Mouse (Mus musculus): ENCODE measurements around the gene Cyb5d1. TPM values are rescaled to one million over a fixed set of nuclear protein-coding genes. Genes with fewer than 3 reads are reported as not detected.

Cyb5d1 gene
- total RNA-seq, 2 experiments from 2014 or later: 30.2 to 32.2 TPM

DNA sequence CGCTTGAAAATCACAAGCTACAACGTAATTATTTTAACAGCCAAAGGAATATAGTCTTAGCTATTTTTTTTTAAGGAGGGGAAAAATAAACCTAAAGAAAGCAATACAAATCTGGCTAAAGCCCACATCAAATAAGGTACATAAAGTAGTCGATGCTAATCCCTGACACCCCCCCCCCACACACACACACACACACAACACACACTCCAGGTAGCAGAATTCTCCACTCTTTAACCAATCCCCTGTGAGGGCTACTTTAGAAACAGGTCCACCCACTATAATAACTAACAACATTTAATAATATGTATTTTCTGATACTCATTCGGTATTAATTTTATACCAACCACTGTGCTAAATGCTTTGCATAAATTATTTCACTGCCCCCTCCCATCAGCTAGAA, 21.1 kb upstream of the Cyb5d1 start:
- DNase-seq: no peak

DNA sequence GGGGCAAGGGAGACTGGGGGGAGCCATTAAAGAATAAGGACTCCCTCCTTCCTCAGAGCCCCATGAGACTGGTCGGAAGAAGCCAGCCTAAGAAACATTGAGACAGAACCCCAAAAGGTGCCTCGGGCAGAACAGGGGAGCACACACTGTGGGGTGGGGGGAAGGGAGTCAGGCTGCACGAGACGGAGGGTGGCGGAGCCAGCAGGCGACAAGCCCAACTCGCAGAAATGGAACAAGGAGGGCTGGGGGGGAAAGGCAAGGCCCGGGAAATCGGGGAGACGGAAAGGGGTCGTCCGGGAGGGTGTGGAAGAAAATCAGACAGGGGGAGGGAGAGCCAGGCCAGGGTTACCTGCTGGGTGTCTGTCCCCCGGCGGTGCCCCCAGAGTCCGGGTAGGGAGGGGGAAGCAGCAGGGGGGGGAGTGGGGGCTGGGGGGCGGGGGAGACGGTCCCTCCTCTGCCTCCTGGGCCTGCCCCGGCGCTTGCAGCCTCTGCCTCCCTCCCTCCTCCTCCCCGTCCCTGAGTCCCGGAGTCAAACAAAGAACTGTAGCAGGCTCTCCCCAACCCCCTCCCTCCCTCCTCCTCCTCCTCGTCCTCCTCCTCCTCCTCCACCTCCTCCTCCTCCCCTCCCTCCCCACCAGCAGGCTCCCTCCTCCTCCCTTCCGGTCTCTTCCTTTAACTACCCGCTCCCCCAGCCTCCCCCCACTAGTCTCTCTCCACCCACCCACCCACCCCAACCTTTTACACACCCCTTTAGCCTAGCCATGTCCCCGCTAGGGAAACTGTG, 20.4 kb upstream of the Cyb5d1 start:
- peak; percentile 64 to 66 for DNase-seq

DNA sequence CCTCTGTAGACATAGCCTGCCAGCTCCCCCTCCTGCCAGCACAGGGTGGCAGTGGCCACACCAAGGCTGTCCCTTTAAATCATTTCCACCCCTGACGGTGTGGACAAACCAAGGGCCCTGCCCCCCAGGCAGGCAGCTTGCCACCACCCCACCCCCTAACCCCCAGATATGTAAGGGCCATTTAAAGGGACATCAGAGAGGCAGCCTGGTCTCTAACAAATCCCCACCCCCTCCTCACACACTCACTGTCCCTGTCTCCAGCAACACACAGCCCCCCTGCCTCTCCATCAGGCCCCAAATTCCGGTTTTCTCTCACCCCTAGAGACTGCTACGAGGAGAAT, 19.9 kb upstream of the Cyb5d1 start:
- DNase-seq: peak in 1 of 2 experiments; percentile 79

DNA sequence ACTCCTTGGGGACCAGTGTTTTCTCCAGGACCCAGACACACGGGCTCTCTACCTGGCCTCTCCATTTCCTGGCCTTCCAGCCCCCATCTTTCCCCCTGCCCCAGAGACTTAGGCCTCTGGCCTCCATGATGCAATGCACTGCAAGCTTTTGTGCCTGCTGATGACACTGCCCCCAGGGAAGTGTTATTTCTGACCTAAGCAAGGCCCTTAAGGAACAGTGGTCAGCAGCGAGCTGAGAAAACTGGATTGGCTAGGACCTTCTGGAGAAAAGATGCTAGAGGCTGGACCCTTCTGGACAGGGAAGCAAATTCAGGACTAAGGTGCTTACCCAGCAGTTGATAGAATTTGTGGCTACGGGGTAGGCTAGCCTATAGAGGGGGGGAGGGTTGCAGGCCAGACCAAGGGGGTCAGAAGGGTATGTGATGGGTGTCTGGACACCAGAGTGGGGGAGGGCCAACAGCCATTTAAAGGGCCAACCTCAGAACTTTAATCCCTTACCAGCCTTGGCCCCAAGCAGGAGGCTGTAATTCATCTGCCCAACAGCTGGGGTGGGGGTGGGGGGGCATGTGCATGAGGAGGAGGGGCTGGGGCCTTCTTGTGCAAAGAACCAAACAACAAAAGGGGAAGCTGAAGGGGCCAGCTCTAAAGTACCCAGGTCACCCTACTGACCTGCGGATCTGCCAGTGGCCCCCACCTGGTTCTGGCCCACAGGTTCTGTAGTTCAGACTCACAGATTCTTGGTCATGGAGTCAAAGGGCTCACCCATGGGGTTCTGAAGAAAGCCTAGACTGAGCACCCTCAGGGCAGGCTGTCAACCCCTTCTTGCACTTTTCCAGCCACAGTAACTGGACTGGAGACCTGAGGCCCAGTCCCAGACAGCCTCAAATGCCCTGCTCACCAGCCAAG, 19.2 kb upstream of the Cyb5d1 start:
- DNase-seq: no peak

DNA sequence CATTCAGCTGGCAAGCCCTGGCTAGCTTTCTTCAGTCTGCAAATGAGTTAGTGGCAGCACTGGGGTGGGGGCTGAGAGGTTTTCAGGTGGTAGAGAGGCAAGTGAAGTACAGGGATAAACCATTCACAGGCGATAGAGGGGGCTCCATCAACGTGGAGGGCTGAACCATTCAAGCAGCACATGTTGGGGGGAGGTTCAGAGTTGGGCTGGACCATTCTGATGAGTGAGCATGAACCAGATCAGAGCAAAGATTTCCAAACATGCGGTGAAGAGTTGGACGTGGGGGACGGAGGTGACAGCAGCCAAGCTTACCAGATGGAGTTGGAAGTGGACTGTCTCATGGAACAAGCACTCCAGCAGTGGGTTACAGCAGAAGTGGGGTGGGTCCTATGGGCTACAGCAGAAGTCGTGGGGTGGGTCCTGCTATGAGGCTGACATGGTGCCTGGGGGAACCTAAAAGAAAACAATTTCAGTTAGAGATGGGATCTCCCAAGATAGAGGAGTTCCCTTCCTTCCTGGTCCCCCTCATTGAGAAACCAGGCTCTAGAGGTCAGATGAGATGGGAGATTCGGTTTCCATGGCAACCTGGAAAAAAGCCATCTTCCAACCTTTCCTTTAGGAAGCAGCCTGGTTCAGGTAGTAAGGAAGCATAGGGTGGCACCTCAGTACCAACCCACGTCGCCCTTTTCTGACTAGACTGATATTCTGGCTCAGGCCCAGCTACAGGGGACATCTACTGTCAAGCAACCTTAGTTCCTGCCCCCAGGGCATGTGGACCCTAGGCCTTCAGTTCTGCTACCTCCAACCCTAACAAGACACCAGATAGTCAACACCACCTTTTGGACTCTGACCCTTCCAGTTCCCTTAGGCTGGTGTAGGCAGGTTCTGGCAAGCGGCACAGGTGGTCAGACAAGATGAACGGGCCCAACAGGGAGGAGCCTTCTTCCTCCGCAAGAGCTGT, 18.1 kb upstream of the Cyb5d1 start, which contains the start of gene Kdm6b:
Kdm6b (minus strand) TSS at position 455 of the 961 bp plus-strand sequence.
- DNase-seq: no peak

DNA sequence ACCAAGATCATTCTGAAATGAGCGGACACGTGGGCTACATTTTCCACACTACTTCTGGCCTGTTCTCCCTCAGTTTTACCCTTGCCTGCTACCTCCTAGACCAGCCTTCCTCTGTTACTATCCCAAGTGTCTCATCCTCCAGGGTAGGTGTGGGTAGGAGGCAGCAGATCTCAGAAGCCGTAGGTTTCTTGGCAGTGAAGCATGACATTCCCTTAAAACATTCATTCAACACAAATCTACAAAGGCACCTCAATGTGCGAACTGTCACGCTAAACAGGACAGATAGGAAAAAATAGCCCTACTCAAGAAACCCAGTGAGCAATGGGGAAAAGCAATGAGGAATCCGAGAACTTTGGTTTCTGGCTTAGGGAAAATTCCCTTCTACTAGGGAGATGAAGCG, 17.1 kb upstream of the Cyb5d1 start:
- DNase-seq: no peak

DNA sequence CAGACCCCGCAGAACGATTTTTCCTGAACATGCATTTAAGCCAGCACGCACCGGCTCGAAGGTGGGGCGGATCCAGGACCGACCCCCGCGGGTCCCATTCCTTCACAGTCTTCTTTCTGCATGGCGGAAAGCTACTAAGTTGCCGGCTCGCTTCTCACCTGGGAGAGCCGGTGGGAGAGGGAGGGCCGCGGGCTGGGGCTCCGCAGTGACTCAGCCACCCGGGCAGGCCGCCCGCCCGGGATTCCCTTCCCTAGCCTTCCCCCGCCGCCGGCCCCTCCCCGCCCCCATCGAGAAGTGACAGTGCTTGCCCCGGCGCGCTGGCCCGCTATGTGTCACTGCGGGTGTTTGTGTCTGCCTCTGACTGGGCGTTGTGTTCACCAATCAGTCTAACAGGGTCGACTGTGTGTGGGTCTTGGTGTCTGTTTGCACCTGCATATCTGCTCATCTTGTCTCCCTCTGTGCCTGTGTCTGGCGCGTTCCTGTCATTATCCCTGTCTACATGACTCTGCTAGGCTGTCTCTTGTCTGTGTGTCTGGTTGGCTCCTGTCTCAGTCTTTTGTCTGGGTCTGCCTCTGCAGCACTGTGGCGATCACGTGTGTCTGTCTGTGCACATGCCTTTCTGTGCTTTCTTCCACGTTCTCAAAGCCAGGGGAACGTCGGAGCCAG, 16.2 kb upstream of the Cyb5d1 start:
- DNase-seq: peak; percentile 81 to 85

DNA sequence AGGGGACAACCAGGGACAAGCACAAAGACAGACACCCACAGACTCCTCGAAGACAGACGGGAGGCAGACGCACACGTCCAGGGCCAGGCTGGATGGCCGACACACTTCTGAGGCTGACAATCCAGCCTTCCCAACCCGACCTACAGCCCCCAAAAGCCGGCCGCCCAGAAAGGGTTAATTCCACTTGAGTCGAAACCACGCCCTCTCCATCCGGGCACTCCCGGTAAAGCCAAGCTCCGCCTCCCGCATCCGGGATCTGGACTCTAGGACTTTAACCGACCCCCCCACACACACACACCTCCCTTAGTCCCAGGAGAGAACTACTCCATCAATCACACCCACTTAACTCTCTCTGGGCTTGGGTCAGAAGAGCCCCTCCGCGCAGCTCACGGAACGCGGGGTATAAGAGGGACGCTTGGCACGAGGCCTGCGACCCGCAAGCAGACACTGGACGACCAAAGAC, 15.7 kb upstream of the Cyb5d1 start:
- DNase-seq: peak; percentile 95 to 96

DNA sequence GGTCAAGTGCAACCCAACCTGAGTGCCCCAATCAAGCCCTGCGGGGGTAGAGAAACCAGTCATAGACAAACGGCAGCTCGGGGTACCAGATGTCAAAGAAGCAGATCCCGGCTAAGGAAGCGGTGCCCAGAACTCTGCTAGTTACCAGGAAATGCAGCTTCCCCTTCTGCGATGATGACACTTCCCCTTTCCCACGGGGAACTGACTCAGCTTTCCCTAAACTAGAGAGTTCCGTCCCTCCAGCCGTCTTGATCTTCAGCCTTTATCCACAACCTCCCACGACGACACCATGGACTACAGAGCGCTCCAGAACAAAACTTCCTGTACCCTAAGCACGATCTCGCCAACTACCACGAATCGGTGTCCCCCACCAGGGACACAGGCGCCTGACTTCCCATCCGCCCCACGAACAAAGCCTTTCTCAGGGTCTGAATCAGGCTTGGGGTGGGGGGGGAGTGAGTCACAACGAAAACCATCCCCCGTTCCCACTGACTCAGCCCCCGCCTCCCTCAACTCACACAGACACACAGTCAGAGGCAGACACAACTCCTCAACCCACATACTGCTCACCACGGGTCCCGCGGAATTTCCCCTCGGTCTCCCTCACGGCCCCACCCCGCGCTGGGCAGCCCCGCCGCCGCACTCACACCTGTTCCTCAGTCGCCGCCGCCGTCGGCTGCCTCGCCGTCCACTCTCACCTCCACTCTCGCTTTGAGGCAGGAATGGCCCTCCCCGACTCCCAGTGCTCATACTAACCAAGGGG, 15.1 kb upstream of the Cyb5d1 start:
- DNase-seq: peak in 1 of 2 experiments; percentile 89

DNA sequence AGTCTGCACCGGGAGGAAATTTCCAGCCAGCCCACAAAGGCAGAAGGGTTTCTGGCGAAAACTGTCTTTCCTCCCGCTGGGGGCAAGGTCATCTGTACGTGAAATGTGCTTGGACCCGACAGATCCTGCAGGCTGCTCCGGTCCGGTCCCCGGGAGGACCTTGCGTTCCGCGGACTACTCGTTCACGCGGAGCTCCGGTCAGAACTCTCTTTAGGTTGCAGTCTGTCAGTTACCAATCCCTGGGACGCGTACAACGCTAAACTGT, 14.5 kb upstream of the Cyb5d1 start:
- peak in 1 of 2 experiments; percentile 80 for DNase-seq

DNA sequence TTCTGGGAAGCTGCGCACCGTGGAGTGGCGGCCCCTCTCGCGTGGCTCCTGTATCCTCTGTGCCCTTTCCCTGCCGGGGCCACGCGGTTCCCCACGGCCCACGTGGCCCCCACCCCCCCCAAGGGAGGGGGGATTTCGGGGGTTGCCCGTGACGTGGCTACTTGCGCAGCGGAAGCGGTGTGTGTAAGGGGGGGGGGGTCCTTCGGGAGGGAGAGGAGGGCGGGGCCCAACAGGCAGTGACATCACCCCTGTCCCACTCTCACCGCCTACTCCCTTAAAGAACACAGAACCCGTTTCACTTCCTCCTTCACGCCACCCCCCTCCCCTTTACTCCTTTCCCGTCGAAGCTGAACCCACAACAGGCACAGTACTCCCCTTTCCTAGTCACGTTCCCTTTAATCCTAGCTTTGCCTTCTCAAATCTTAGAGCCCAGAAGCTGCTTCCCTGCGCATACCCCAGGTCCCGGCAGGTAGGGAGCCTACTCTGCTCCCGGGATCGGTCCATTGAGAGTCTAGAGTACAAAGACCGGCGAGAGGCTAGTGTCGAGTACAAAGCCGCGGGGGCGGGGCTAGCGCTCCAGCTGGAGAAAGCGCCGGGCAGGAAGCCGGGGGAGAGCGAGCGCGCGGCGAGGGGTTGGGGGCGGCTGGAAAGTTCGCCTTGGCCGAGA, 14.1 kb upstream of the Cyb5d1 start:
- DNase-seq: peak; percentile 87 to 89

DNA sequence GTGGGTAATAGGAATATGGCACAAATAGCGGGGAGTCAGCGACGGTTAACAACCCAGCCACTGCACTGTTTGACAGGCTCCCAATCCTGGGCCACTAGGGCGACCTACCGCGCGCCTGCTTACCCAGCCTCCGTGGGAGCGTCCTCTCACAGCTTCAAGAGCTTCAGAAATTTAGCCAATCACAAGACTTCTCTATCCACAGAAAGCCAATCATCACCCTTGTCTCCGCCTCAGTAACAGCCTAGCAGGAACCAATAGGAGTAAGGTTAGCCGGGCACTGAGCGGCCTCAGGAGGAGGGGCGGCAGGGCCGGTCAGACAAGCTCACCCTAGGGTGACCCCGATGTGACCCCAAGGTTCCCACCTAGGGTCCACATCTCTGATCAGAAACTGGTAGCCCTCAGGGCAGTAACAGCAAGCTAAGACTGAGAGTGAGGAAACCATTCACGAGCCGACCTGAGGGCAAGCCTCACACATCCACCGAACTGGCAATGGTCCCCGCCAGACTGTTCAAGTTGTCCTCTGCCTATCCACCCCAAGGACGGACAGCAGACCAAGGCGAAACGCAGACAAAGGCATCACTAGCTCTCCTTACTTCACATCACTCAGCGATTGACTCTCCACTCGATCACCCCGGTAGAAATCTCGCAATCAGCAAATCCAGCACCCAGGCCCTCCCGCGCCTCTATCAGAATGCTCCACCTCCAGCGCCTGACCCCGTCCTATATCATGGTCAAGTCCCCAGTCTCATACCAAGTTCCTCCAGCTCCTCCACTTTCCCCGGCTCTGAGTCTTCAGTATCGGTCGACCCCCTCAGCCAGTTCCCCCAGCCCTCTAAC, 13.3 kb upstream of the Cyb5d1 start:
- peak; percentile 90 to 94 for DNase-seq

DNA sequence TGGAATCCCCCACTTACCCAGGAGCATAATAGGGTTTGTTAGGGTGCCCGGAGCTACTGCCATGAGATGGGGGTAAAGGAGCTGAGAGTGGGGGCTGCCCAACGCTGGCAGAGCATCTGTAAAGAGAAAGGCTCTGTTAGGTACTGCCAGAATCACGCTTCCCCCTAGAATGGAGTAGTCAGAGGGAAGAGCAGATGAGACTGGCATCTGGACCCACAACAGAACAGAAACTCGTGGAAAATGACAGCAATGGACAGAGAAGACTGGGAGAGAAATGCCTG, 12.2 kb upstream of the Cyb5d1 start:
- DNase-seq: no peak

DNA sequence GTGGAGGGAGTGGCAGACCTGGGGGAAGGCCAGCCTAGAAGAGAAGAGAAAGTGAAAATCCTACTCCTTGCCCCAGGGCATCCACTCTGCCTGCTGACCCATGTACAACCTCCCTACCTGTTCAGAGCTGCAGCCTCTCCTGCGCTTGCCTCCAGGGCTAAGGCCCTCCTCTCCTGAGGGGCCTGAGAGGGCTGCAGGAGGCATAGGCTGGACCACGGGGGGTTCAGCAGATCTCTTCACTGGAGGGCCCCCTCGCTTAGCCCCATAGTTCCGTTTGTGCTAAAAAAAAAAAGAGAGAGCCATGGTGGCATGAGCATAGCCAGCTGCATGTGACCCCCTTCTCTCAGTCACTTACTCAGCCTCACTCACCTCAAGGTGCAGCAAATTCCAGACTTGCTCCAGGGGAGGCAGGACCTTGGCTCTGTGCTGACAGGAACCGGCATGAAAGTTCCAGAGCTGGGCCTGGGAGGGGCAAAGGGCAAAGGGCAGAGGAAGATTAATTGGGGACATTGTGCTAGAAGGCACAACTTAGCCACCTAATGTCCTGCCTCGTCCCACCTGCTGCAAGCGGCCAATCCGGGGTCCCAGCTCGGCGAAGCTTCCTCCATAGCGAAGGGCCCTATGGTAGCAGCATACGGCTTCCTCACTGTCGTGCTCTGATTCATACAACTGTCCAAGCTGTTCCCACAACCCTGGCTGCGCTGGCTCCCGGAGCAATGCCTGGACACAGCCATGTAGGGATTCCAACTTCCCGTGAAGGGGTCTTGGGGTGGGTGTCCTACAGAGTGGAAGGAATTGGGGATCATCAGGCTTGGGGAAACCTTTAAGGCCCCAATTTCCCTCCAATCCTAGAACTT, 11.7 kb upstream of the Cyb5d1 start:
- no peak for DNase-seq

DNA sequence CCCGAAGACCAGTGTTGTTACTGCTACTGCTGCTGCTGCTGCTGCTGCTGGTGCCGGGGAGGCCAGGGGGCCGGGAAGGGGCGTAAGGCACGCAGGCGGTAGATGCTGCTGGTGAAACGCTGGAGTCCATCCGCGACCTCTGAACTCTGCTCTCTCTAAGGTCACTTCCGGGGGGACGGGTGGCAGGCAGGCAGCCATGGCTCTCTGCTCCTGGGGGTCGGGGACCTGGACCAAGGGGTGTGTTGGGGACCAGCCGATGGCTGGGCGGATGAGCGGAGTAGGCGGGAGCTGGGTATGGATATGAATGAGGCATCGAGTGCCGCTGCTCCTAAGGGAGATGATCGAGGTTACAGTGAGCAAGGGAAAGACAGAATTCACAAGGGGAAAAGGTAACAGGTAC, 10.9 kb upstream of the Cyb5d1 start:
- DNase-seq: no peak

DNA sequence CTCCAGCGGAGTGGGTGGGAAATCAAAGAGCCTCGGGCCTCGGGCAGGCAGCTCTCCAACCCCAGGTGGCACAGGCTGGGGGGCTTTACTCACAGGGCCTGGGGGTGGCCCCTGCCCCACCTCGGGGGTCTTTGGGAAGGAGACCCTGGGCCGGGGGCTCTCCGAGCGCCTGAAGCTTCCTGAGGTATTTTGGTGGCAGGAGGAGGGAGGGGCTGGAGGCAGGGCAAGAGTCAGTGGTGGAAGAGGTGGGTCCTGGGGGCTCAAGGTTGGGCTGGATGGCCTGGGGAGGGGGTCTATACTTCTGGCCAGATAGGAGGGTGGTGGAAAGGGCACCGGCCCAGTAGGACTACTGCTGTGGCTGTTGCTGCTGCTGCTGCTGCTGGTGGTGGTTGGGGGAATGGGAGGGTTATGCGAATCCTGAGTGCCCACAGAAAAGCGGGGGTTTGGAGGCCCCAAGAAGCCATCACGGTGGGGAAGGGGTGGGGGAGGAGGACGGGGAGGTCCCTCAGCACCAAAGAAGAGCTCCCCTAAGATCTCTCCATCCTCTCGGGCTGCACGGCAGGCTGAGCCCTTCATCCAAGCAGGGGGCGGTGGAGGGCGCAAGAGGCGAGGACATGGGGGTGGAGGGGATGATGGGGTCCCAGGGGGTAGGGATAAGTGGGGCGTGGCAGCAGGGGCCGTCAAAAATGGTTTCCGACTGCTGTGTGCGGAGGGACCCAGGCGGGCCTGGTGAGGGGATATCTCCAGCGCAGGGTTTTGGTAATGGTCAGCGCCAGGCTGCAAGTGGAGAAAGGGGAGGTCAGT, 10.2 kb upstream of the Cyb5d1 start:
- no peak for DNase-seq

DNA sequence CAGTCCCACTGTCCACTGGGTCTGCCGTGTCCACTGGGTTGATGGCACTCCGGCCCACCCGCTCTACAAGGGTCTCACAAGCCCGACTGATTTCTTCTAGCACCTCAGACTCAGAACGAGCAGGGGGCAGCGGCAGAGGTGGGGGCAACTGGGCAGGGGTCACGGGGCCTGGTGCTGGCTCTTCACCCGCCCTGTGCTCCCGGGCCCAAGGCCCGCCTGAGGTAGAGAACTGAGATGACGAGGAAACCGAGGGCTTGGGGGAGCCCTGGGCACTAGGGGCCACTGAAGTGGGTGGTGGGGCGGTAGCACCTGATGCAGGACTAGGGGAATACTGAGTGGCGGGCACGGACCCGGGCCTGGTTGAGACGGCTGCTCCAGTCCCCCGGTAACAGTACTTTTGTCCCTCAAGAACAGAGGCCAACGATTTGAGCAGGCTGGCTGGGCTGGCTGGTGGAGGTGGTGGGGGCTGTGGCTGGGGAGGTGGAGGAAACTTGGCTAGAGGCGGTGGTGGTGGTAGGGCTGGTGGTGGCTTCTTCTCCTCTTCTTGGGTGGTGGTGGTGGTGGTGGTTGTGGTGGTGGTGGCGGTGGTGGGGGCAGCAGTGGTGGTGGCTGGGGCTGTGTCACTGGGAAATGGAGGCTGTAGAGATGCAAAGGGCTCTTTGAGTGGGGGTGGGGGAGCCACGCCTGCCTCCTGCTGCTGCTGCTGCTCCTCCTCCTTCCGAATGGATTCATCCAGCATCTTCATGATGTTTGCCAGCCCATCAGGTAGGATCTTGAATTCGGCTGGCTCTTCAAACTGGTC, 9.4 kb upstream of the Cyb5d1 start:
- DNase-seq: no peak
